Mouse (Mus musculus) forebrain, embryonic 14.5 days (tissue): ENCODE measurements around the gene Eva1b. TPM values are rescaled to one million over a fixed set of nuclear protein-coding genes. Genes with fewer than 3 reads are reported as not detected.

Source experiments
- ATAC-seq: fragments of 200-750 bp; cut with Nextera tagmentation; 2 replicates; pipeline ENCODE4 v1.8.0; 2017; ENCODE audit warnings: mild to moderate bottlenecking, moderate library complexity
- DNase-seq: peaks from one replicate; pipeline ENCODE4 v3.0.0-alpha.2; 2015; ENCODE audit warnings: low spot score
- H3K27ac ChIP-seq: fragments of 300-500 bp; sonication (generic); 2 replicates; pipeline ENCODE4 v1.5.1; 2014; ENCODE audit warnings: low read depth, mild to moderate bottlenecking, control low read depth, low read length, moderate library complexity
- H3K27me3 ChIP-seq: fragments of 300-500 bp; sonication (generic); replicated peaks from 2 replicates; pipeline ENCODE4 v1.6.1; 2014; ENCODE audit warnings: low read length, control low read depth, mixed read lengths; ENCODE audit not compliant: control insufficient read depth, insufficient read depth
- H3K36me3 ChIP-seq: fragments of 300-500 bp; sonication (generic); 2 replicates; pipeline ENCODE4 v1.6.1; 2014; ENCODE audit warnings: low read length, control low read depth; ENCODE audit not compliant: control insufficient read depth, insufficient read depth
- H3K4me1 ChIP-seq: fragments of 300-500 bp; sonication (generic); 2 replicates; pipeline ENCODE4 v1.6.1; 2014; ENCODE audit warnings: antibody characterized with exemption, low read length, control low read depth; ENCODE audit not compliant: control insufficient read depth, insufficient read depth
- H3K4me2 ChIP-seq: fragments of 300-500 bp; sonication (generic); 2 replicates; pipeline ENCODE4 v1.6.1; 2014; ENCODE audit warnings: mild to moderate bottlenecking, control low read depth, low read length
- H3K4me3 ChIP-seq: fragments of 300-500 bp; sonication (generic); 2 replicates; pipeline ENCODE4 v1.5.1; 2014; ENCODE audit warnings: low read depth, low read length, control low read depth
- H3K9ac ChIP-seq: fragments of 300-500 bp; sonication (generic); 2 replicates; pipeline ENCODE4 v1.6.1; 2014; ENCODE audit warnings: mild to moderate bottlenecking, low read length, control low read depth, moderate library complexity
- H3K9me3 ChIP-seq: fragments of 300-500 bp; sonication (generic); replicated peaks from 2 replicates; pipeline ENCODE4 v1.6.1; 2016; ENCODE audit warnings: low read length, control low read depth, mixed read lengths; ENCODE audit not compliant: control insufficient read depth
- WGBS: fragments of 180-500 bp; shearing (Covaris S2); extraction: QIAGEN DNeasy Blood & Tissue Kit; methylation state at CpG from one replicate; pipeline ENCODE4 v1.1.7; 2014; 5-methylcytosine and 5-hydroxymethylcytosine counted together
- polyA plus RNA-seq: library from polyadenylated mRNA; unstranded; fragments of >200 nt; fragmentation: Nextera tagmentation; extraction: Ambion mirVana; gene quantifications from 2 replicates; pipeline ENCODE4 v1.2.1, GENCODE M21; 2014

Eva1b gene
- polyA plus RNA-seq, 1 experiment from 2014 or later = 13.4 TPM

DNA sequence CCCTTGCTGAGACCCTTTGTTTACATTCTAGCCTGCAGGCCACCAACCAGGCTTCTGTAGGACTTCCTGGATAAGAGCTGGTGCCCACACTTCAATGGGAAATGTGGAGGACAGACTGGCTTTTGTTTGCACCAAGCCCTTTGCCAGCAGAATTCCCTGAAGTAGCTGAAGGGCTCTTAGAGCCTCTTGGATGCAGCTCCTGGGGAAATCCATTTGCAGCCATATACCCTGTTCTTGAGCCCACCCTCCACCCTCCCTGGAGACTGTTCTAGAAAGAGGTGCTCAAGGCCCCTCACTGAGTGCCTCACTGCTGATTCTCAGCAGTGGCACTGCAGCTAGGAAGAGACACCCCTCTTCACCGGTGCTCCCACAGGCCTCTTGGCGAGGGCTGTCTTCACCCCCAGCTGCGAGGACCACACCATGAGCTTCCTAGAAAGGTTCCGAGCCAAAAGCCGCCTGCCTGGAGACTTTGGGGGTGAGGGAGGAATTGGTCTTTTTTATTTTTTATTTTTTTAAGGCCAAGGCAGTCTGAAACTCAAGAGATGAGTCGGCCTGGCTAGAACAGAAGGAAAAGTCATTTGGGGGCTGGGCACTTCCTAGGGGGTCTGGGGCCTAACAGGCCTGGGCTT lies 14.8 kb upstream of the Eva1b start:
- Histone ChIP-seq H3K9me3 (no peaks in the 10 kb centered on the region), H3K4me3 (no peak overlapping the region), H3K4me1 (peaks cover 4% of the 10 kb centered on the region), H3K9ac (no peak overlapping the region), H3K36me3 (peaks cover 63% of the 10 kb centered on the region), H3K27ac (no peak overlapping the region), H3K4me2 (no peak overlapping the region), H3K27me3 (no peaks in the 10 kb centered on the region)
- DNase-seq (no peak), ATAC-seq (no peak)
- WGBS = 84% methylated on average over 6 of the region's 6 CpGs

GRCm38 (mm10) chr4:126134236-126134635 lies 13.3 kb upstream of the Eva1b start:
- no peak for ATAC-seq
- no peaks in the 10 kb centered on the region for H3K27me3 ChIP-seq
- no peak overlapping the region for H3K4me3 ChIP-seq
- no peak for DNase-seq
- H3K9ac ChIP-seq = no peak overlapping the region
- peaks cover 4% of the 10 kb centered on the region for H3K4me1 ChIP-seq
- H3K36me3 ChIP-seq = peaks cover 64% of the 10 kb centered on the region
- H3K27ac ChIP-seq = no peak overlapping the region
- no peaks in the 10 kb centered on the region for H3K9me3 ChIP-seq
- H3K4me2 ChIP-seq = no peak overlapping the region
- 92% methylated on average over 4 of the region's 4 CpGs for WGBS

DNA sequence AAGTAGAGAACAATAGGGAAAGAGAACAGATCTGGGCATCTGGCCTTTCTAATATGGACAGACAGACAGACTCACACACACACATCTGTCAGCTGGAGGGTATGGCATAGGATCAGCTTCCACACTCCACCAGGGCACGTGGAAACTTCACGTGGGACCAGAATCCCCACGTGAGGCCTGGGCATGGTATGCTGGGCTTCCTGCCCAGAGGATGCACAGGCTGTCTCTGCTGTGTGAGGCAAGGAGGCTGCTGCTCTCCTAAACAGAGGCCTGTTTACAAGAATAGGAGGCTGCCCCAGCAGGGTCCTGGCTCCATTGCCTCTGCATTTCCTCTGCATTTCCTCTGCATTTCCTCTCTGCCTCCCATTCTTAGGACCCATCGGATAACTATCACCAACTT lies 12.9 kb upstream of the Eva1b start:
- Histone ChIP-seq H3K9me3 (no peaks in the 10 kb centered on the region), H3K9ac (no peak overlapping the region), H3K4me3 (no peak overlapping the region), H3K27ac (no peak overlapping the region), H3K27me3 (no peaks in the 10 kb centered on the region), H3K4me2 (no peak overlapping the region), H3K4me1 (peaks cover 4% of the 10 kb centered on the region), H3K36me3 (peaks cover 64% of the 10 kb centered on the region)
- ATAC-seq = no peak
- WGBS = 90% methylated on average over 4 of the region's 4 CpGs
- no peak for DNase-seq

DNA sequence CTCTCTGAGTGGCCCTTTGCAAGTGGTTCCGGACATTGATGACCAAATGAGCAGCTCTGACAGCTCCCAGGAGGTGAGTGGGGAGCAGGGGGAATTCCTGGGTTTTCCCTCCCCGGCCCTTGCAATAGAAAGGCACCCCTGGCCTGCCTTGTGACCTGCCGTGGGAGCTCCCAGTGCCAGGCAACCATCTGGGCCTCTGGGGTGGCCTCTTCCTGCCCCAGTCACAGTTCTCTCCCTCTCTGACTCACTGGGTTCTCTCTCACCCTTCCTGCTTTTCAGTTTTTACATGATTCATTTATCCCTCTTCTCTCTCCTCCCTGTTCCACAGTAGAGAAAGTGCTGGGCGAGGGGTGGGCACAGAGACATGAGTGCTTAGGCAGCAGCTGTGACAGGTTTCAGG lies 9.8 kb upstream of the Eva1b start:
- 78% methylated on average over 4 of the region's 4 CpGs for WGBS
- Histone ChIP-seq H3K9me3 (no peaks in the 10 kb centered on the region), H3K27ac (no peak overlapping the region), H3K4me3 (no peak overlapping the region), H3K4me2 (no peak overlapping the region), H3K9ac (no peak overlapping the region), H3K4me1 (no peaks in the 10 kb centered on the region), H3K27me3 (no peaks in the 10 kb centered on the region), H3K36me3 (peaks cover 62% of the 10 kb centered on the region)
- ATAC-seq (no peak), DNase-seq (no peak)

DNA sequence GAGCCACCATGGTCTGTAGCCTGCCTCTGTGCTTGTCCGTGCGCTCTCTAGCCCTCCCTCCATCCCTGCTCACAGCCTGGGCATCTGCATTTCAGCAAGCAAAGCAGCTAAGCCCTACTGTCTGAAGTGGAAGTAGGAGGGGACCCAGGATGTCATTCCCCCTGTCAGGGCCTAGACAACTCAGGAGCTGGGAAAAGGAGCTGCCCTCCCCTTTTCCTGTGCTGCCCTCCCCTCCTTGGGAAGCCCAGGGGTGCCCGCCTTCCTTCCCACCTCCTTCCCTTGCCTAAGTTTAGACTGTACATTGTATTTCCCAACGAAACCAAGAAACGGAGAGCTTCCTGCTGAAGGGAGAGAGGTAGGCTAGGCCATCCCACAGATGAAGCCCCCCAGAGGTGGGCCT lies 6.5 kb upstream of the Eva1b start:
- H3K4me1 ChIP-seq = no peaks in the 10 kb centered on the region
- peaks cover 44% of the 10 kb centered on the region for H3K36me3 ChIP-seq
- H3K4me3 ChIP-seq = no peak overlapping the region
- H3K4me2 ChIP-seq = no peak overlapping the region
- no peak for ATAC-seq
- no peaks in the 10 kb centered on the region for H3K9me3 ChIP-seq
- no peak overlapping the region for H3K9ac ChIP-seq
- H3K27me3 ChIP-seq = no peaks in the 10 kb centered on the region
- WGBS = 93% methylated on average over 5 of the region's 5 CpGs
- H3K27ac ChIP-seq = no peak overlapping the region
- no peak for DNase-seq

DNA sequence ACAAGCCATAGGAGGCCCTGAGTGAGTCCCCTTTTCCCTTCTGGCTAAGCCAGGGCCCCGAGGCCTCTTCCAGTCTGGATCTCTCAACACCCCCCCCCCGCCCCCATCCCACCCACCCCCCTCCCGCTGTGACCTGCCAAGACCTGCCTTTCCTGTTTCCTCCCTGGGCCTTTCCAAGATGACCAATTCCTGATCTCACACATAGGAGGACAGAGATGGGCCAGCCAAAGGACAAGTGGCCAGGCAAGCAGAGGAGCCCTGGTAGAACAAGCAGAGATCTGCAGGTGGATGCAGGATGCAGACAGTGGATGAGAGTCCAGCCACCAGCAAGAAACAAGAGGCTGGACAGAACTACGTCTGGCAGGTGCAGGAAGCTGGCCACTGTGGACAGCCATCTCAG lies 2.1 kb upstream of the Eva1b start:
- ATAC-seq = no peak
- H3K27me3 ChIP-seq = peaks cover 32% of the 10 kb centered on the region

DNA sequence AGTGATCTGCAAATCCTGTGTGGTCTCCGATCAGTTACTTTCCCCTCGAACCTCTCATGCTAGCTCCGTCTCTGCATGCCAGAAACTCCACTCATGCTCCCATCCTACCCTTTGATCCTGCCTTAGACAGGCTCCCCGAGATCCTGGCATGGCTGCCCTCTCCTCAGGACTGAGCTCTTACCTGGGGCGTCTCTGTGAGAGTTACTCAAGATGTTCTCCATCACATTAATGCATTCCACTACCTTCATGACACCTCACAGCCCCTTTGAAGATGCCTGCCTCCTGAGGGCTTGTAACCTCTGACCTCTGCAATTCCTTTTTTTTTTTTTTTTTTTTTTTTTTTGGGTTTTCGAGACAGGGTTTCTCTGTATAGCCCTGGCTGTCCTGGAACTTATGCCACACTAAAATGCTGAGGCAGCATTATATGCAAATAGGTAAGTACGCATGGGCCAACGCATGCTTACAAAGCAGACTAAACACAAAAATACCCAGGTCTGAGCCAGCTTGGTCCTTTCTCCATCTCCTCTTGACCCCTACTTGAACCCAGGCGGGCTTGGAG lies 491 bp upstream of the Eva1b start:
- DNase-seq = no peak
- H3K9me3 ChIP-seq = no peaks in the 10 kb centered on the region
- no peak; the same call in 1 of the 2 replicates for ATAC-seq
- H3K4me3 ChIP-seq = no peak overlapping the region
- H3K9ac ChIP-seq = no peak overlapping the region
- WGBS = 64% methylated on average over 9 of the region's 9 CpGs
- peaks cover 33% of the 10 kb centered on the region for H3K27me3 ChIP-seq
- H3K27ac ChIP-seq = no peak overlapping the region
- peaks cover 12% of the 10 kb centered on the region for H3K4me1 ChIP-seq
- no peaks in the 10 kb centered on the region for H3K36me3 ChIP-seq
- H3K4me2 ChIP-seq = 0 out of 2 replicates have a peak overlapping the region, but pooled peaks have one; percentile 63

More for the DNA sequence above, 2.1 kb upstream of the Eva1b start:
- Histone ChIP-seq H3K4me2 (no peak overlapping the region), H3K4me3 (no peak overlapping the region), H3K9me3 (no peaks in the 10 kb centered on the region), H3K9ac (no peak overlapping the region), H3K27ac (no peak overlapping the region), H3K4me1 (peaks cover 12% of the 10 kb centered on the region), H3K36me3 (peaks cover 1% of the 10 kb centered on the region; the same call in 1 of the 2 replicates)
- no peak for DNase-seq
- 49% methylated on average over 4 of the region's 4 CpGs for WGBS

- Histone ChIP-seq H3K4me1 (peaks cover 12% of the 10 kb centered on the region), H3K27ac (no peak overlapping the region), H3K27me3 (peaks cover 33% of the 10 kb centered on the region), H3K36me3 (no peaks in the 10 kb centered on the region), H3K4me3 (peak overlapping the region; percentile 38), H3K4me2 (peak overlapping the region; percentile 63), H3K9me3 (no peaks in the 10 kb centered on the region), H3K9ac (peak overlapping the region; percentile 51)
- DNase-seq (peak; percentile 23), ATAC-seq (0 out of 2 replicates have a peak, but pooled peaks have one; percentile 55)
- under 1% methylated on average over 63 of the region's 67 CpGs for WGBS
These were observed 817 bp downstream of the Eva1b start for GRCm38 (mm10) chr4:126148161-126148961.
